Mouse (Mus musculus) B cell, adult 62 days (primary cell): Measurements from ENCODE around the gene Pou3f1. TPM values are rescaled to one million over a fixed set of nuclear protein-coding genes. Genes with fewer than 3 reads are reported as not detected.

ENCODE experiments used
- total RNA-seq: library from RNA; stranded (reverse); gene quantifications from 4 replicates; pipeline ENCODE4 v1.2.4, GENCODE M21; 2023

Pou3f1 gene
- total RNA-seq, result not detected in 4 replicates

GRCm38 (mm10) chr4:124656518-124656853 is at the start of gene Pou3f1:
Gene Pou3f1 (plus strand): TSS chr4:124656807.

DNA sequence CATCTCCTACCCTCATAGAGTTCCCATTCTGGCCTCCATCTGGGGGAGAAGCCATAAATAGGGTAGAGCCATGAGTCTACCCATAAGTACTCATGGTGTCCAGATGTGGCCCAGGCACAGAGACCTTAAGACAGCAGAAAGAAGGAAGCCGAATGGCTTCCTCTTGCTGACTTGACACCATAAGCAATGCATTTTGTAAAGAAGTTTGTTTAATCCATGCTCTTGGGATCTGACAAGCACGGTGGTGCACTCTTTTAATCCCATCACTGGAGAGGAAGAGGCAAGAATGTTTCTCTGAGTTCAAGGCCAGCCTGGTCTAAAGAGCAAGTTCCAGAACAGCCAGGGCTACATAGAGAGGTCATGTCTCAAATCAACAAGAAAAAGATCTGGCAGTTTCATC is 45.9 kb upstream of the Pou3f1 start, which contains the start of gene 3100002H09Rik:
Gene 3100002H09Rik (minus strand): TSS at position 101 of the 400 bp plus-strand sequence.

DNA sequence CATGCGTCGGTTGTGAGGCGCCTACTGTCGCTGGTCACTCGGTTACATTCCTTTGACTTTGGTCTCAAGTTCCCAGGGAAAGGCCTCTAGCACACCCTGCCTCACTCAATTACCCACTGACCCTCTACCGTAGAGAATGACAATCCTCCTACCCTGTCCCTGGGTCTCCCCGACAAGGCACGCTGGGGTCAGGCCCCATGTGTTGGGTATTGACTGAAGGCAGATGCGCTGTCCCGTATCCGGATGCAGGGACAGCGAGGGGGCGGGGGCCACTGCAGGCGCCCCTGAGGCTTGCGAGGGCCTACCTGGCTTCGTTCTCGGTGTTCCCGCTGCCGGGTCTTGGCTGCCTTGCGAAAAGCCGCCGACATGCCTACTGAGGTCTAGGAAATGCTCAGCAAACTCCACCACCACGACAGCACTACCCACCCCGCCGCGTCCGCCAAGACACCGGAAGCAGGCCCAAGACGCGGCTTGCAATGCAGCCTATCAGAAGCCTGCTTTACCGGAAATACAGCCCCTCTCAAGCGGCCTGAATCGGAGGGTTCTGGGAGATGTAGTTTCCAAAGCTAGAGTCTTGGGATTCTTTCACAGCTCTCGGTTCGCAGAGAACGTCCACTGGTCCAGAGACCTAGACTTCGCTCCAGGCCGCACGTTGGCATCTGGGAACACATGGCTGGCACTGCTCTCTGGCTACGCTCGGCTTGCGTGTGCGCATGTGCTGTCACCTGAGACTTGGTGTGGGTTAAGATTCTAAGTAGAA is 36.7 kb downstream of the Pou3f1 start, which contains the start of gene Utp11:
Gene Utp11 (minus strand): TSS at position 466 of the 760 bp plus-strand sequence.

GRCm38 (mm10) chr4:124700248-124700971 is 43.8 kb downstream of the Pou3f1 start, which contains the start of gene Fhl3:
Gene Fhl3 (plus strand): TSS chr4:124700701.

Other genes starting within 250 kb of the Pou3f1 start
- not detected in 4 replicates for gene 3100002H09Rik, start 46.0 kb upstream of the Pou3f1 start, total RNA-seq
- gene Utp11, start 36.8 kb downstream of the Pou3f1 start, total RNA-seq, result 19.1 to 21.9 TPM (median 21.0 TPM) in 4 replicates
- 11.4 to 13.3 TPM (median 12.5 TPM) in 4 replicates for gene Fhl3, start 43.9 kb downstream of the Pou3f1 start, total RNA-seq
- gene Sf3a3, start 58.0 kb downstream of the Pou3f1 start, total RNA-seq, result 47.0 to 62.9 TPM (median 54.7 TPM) in 4 replicates
- gene Inpp5b, start 85.0 kb downstream of the Pou3f1 start, total RNA-seq, result 33.1 to 47.4 TPM (median 40.8 TPM) in 4 replicates
- 35.5 to 42.3 TPM (median 40.0 TPM) in 4 replicates for gene Mtf1, start 145.3 kb downstream of the Pou3f1 start, total RNA-seq
- gene Yrdc, start 193.9 kb downstream of the Pou3f1 start, total RNA-seq, result 101 to 124 TPM (median 115 TPM) in 4 replicates
- gene 1110065P20Rik, start 194.4 kb downstream of the Pou3f1 start, total RNA-seq, result 9.6 to 14.4 TPM (median 12.3 TPM) in 4 replicates
- 0.33 to 0.78 TPM (median 0.47 TPM) in 4 replicates for gene Maneal, start 205.4 kb downstream of the Pou3f1 start, total RNA-seq
- not detected in 4 replicates for gene Epha10, start 224.1 kb downstream of the Pou3f1 start, total RNA-seq